Mouse (Mus musculus) myocyte (in vitro differentiated cells): ENCODE data around the gene Cib1.

Source experiments
- E2F4 ChIP-seq: IDR thresholded peaks from one replicate; pipeline ENCODE4 v1.6.1; 2011; ENCODE audit warnings: mild to moderate bottlenecking, control low read depth, moderate library complexity; ENCODE audit not compliant: insufficient read depth
- MAX ChIP-seq: IDR thresholded peaks from one replicate; pipeline ENCODE4 v1.6.1; 2011; ENCODE audit warnings: low read depth, mild to moderate bottlenecking, control low read depth
- MYOD1 ChIP-seq, 3 experiments: IDR thresholded peaks; one replicate each; pipeline ENCODE4 v1.6.1; 2011; ENCODE audit warnings: control low read depth in 2 of 3, low read depth in 2 of 3, mild to moderate bottlenecking in 2 of 3, moderate library complexity in 1 of 3; ENCODE audit not compliant: insufficient read length in 2 of 3, control insufficient read depth in 1 of 3
- MYOG ChIP-seq, 3 experiments: IDR thresholded peaks; one replicate each; pipeline ENCODE4 v1.6.1; 2011; ENCODE audit warnings: control low read depth in 2 of 3, low read depth in 2 of 3, mild to moderate bottlenecking in 2 of 3; ENCODE audit not compliant: insufficient read length in 2 of 3, control insufficient read depth in 1 of 3, insufficient read depth in 1 of 3
- POLR2A ChIP-seq: IDR thresholded peaks from one replicate; pipeline ENCODE4 v1.6.1; 2011; ENCODE audit warnings: low read depth, mild to moderate bottlenecking, control low read depth, moderate library complexity; ENCODE audit not compliant: insufficient read length
- POLR2AphosphoS2 ChIP-seq: IDR thresholded peaks from one replicate; pipeline ENCODE4 v1.6.1; 2011; ENCODE audit warnings: low read depth, control low read depth; ENCODE audit not compliant: insufficient read length
- REST ChIP-seq: IDR thresholded peaks from one replicate; pipeline ENCODE4 v1.6.1; 2011; ENCODE audit warnings: mild to moderate bottlenecking, control low read depth, moderate library complexity; ENCODE audit not compliant: insufficient read depth, insufficient read length
- SRF ChIP-seq: IDR thresholded peaks from one replicate; pipeline ENCODE4 v1.6.1; 2011; ENCODE audit warnings: low read depth; ENCODE audit not compliant: control insufficient read depth, insufficient read length
- TCF12 ChIP-seq: IDR thresholded peaks from one replicate; pipeline ENCODE4 v1.6.1; 2011; ENCODE audit warnings: mild to moderate bottlenecking, control low read depth; ENCODE audit not compliant: poor library complexity, insufficient read depth, severe bottlenecking
- TCF3 ChIP-seq: IDR thresholded peaks from one replicate; pipeline ENCODE4 v1.6.1; 2011; ENCODE audit warnings: low read depth, control low read depth; ENCODE audit not compliant: insufficient read length
- USF1 ChIP-seq: IDR thresholded peaks from one replicate; pipeline ENCODE4 v1.6.1; 2011; ENCODE audit warnings: low read depth, mild to moderate bottlenecking, control low read depth, moderate library complexity

- TF ChIP-seq POLR2A (no peak), MYOG (IDR thresholded peaks at IDR 0.05; ENCODE audit: control insufficient read depth in 1 of 3, insufficient read depth in 1 of 3, insufficient read length in 2 of 3, low read depth in 2 of 3) (no peak), TCF3 (no peak), REST (no peak), TCF12 (no peak), POLR2AphosphoS2 (no peak), USF1 (no peak), MAX (no peak), SRF (no peak), MYOD1 (IDR thresholded peaks at IDR 0.05; ENCODE audit: control insufficient read depth in 1 of 3, insufficient read length in 2 of 3, low read depth in 2 of 3) (no peak), E2F4 (no peak)
Measured at GRCm38 (mm10) chr7:80269751-80270255, 37.2 kb upstream of the Cib1 start.
